Mouse (Mus musculus): ENCODE results near the gene Pskh1. TPM values are rescaled to one million over a fixed set of nuclear protein-coding genes. Genes with fewer than 3 reads are reported as not detected.
A peak's percentile ranks its signal among the peaks of the same experiment; 100 is the strongest.

Gene Pskh1
- total and polyA plus RNA-seq, 2 experiments from 2014 or later, result 8.7 to 23.9 TPM

GRCm38 (mm10) chr8:105951057-105951659, 50.9 kb downstream of the Pskh1 start:
- H3K4me1 ChIP-seq (ENCODE audit: insufficient read depth, low read length), result no peaks in the 10 kb centered on the region
- H3K9me3 ChIP-seq (ENCODE audit: low read length), result no peaks in the 10 kb centered on the region
- no peaks in the 10 kb centered on the region for H3K36me3 ChIP-seq (ENCODE audit: insufficient read depth, low read length)
- no peak for TF ChIP-seq CTCF (IDR thresholded peaks at IDR 0.05)
- no peak overlapping the region for H3K4me3 ChIP-seq (ENCODE audit: low read depth, low read length)
- H3K27ac ChIP-seq (ENCODE audit: low read depth, low read length), result peak overlapping the region; percentile 43; the same call in 1 of the 2 replicates
- 62% methylated on average over 7 of the region's 7 CpGs for WGBS
- ATAC-seq (ENCODE audit: low FRiP score) (peak; percentile 83), DNase-seq (ENCODE audit: low spot score) (peak; percentile 81)
- H3K27me3 ChIP-seq (ENCODE audit: insufficient read depth, low read length), result no peaks in the 10 kb centered on the region
- no peak overlapping the region for H3K9ac ChIP-seq (replicated peaks; ENCODE audit: low read length, poor library complexity, severe bottlenecking)
- H3K4me2 ChIP-seq (ENCODE audit: low read depth, low read length, poor library complexity, severe bottlenecking), result no peak overlapping the region

- WGBS, result 88% methylated on average over 4 of the region's 4 CpGs
- DNase-seq (ENCODE audit: low spot score) (no peak), ATAC-seq (ENCODE audit: low FRiP score) (no peak)
- Histone ChIP-seq H3K27ac (ENCODE audit: low read depth, low read length) (no peak overlapping the region), H3K36me3 (ENCODE audit: insufficient read depth, low read length) (no peaks in the 10 kb centered on the region), H3K4me3 (ENCODE audit: low read depth, low read length) (no peak overlapping the region), H3K9me3 (ENCODE audit: low read length) (no peaks in the 10 kb centered on the region), H3K4me1 (ENCODE audit: insufficient read depth, low read length) (no peaks in the 10 kb centered on the region), H3K4me2 (ENCODE audit: low read depth, low read length, poor library complexity, severe bottlenecking) (no peak overlapping the region), H3K9ac (replicated peaks; ENCODE audit: low read length, poor library complexity, severe bottlenecking) (no peak overlapping the region), H3K27me3 (ENCODE audit: insufficient read depth, low read length) (no peaks in the 10 kb centered on the region)
- TF ChIP-seq CTCF (IDR thresholded peaks at IDR 0.05), result no peak
Observed at GRCm38 (mm10) chr8:105956556-105956955, 56.3 kb downstream of the Pskh1 start.

GRCm38 (mm10) chr8:105957813-105958212, 57.6 kb downstream of the Pskh1 start:
- ATAC-seq (ENCODE audit: low FRiP score) (no peak), DNase-seq (ENCODE audit: low spot score) (no peak)
- WGBS, result 79% methylated on average over 3 of the region's 4 CpGs
- TF ChIP-seq CTCF (IDR thresholded peaks at IDR 0.05), result peak; percentile 21; the same call in 1 of the 2 replicates
- Histone ChIP-seq H3K36me3 (ENCODE audit: insufficient read depth, low read length) (no peaks in the 10 kb centered on the region), H3K27me3 (ENCODE audit: insufficient read depth, low read length) (no peaks in the 10 kb centered on the region), H3K4me2 (ENCODE audit: low read depth, low read length, poor library complexity, severe bottlenecking) (no peak overlapping the region), H3K4me1 (ENCODE audit: insufficient read depth, low read length) (no peaks in the 10 kb centered on the region), H3K4me3 (ENCODE audit: low read depth, low read length) (no peak overlapping the region), H3K9me3 (ENCODE audit: low read length) (no peaks in the 10 kb centered on the region), H3K9ac (replicated peaks; ENCODE audit: low read length, poor library complexity, severe bottlenecking) (no peak overlapping the region), H3K27ac (ENCODE audit: low read depth, low read length) (no peak overlapping the region)

- Histone ChIP-seq H3K9me3 (ENCODE audit: low read length) (no peaks in the 10 kb centered on the region), H3K4me2 (ENCODE audit: low read depth, low read length, poor library complexity, severe bottlenecking) (no peak overlapping the region), H3K4me3 (ENCODE audit: low read depth, low read length) (no peak overlapping the region), H3K27me3 (ENCODE audit: insufficient read depth, low read length) (no peaks in the 10 kb centered on the region), H3K9ac (replicated peaks; ENCODE audit: low read length, poor library complexity, severe bottlenecking) (no peak overlapping the region), H3K27ac (ENCODE audit: low read depth, low read length) (no peak overlapping the region), H3K36me3 (ENCODE audit: insufficient read depth, low read length) (no peaks in the 10 kb centered on the region), H3K4me1 (ENCODE audit: insufficient read depth, low read length) (no peaks in the 10 kb centered on the region)
- ATAC-seq (ENCODE audit: low FRiP score) (no peak; the same call in 1 of the 2 replicates), DNase-seq (ENCODE audit: low spot score) (peak; percentile 50)
- WGBS, result 78% methylated on average over 7 of the region's 7 CpGs
- TF ChIP-seq CTCF (IDR thresholded peaks at IDR 0.05), result no peak
Observed at GRCm38 (mm10) chr8:105959350-105959749, 59.1 kb downstream of the Pskh1 start.

- ATAC-seq (ENCODE audit: low FRiP score), result no peak
- H3K4me1 ChIP-seq (ENCODE audit: insufficient read depth, low read length), result no peaks in the 10 kb centered on the region
- DNase-seq (ENCODE audit: low spot score), result no peak
Observed at GRCm38 (mm10) chr8:105961101-105961500, 60.9 kb downstream of the Pskh1 start.

GRCm38 (mm10) chr8:105961536-105961935, 61.3 kb downstream of the Pskh1 start:
- H3K27me3 ChIP-seq (ENCODE audit: insufficient read depth, low read length), result peaks cover 15% of the 10 kb centered on the region
- H3K4me2 ChIP-seq (ENCODE audit: low read depth, low read length, poor library complexity, severe bottlenecking), result no peak overlapping the region
- H3K27ac ChIP-seq (ENCODE audit: low read depth, low read length), result no peak overlapping the region
- H3K4me3 ChIP-seq (ENCODE audit: low read depth, low read length), result no peak overlapping the region
- H3K9me3 ChIP-seq (ENCODE audit: low read length), result no peaks in the 10 kb centered on the region
- H3K36me3 ChIP-seq (ENCODE audit: insufficient read depth, low read length), result no peaks in the 10 kb centered on the region
- ATAC-seq (ENCODE audit: low FRiP score) (no peak), DNase-seq (ENCODE audit: low spot score) (no peak)
- TF ChIP-seq CTCF (IDR thresholded peaks at IDR 0.05), result no peak
- no peak overlapping the region for H3K9ac ChIP-seq (replicated peaks; ENCODE audit: low read length, poor library complexity, severe bottlenecking)
- H3K4me1 ChIP-seq (ENCODE audit: insufficient read depth, low read length), result no peaks in the 10 kb centered on the region
- 85% methylated on average over 10 of the region's 10 CpGs for WGBS

More at GRCm38 (mm10) chr8:105961101-105961500, 60.9 kb downstream of the Pskh1 start:
- H3K9ac ChIP-seq (replicated peaks; ENCODE audit: low read length, poor library complexity, severe bottlenecking), result no peak overlapping the region
- H3K27me3 ChIP-seq (ENCODE audit: insufficient read depth, low read length), result peaks cover 13% of the 10 kb centered on the region; the same call in 1 of the 2 replicates
- WGBS, result 77% methylated on average over 14 of the region's 14 CpGs
- no peak for TF ChIP-seq CTCF (IDR thresholded peaks at IDR 0.05)
- H3K9me3 ChIP-seq (ENCODE audit: low read length), result no peaks in the 10 kb centered on the region
- no peaks in the 10 kb centered on the region for H3K36me3 ChIP-seq (ENCODE audit: insufficient read depth, low read length)
- no peak overlapping the region for H3K4me3 ChIP-seq (ENCODE audit: low read depth, low read length)
- no peak overlapping the region for H3K4me2 ChIP-seq (ENCODE audit: low read depth, low read length, poor library complexity, severe bottlenecking)
- H3K27ac ChIP-seq (ENCODE audit: low read depth, low read length), result no peak overlapping the region
